Mouse (Mus musculus): ENCODE data around the gene Ddo. TPM values are rescaled to one million over a fixed set of nuclear protein-coding genes. Genes with fewer than 3 reads are reported as not detected.

Gene Ddo
- polyA plus RNA-seq, 1 experiment from 2014 or later = 0.66 TPM

- Histone ChIP-seq H3K4me2 (no peak overlapping the region), H3K9me3 (no peaks in the 10 kb centered on the region; the same call in 1 of the 2 replicates), H3K4me3 (no peak overlapping the region), H3K4me1 (peaks cover 6% of the 10 kb centered on the region; the same call in 1 of the 2 replicates), H3K27me3 (peaks cover 4% of the 10 kb centered on the region; the same call in 1 of the 2 replicates), H3K27ac (no peak overlapping the region), H3K36me3 (no peaks in the 10 kb centered on the region), H3K9ac (no peak overlapping the region)
- 41% methylated on average over 8 of the region's 8 CpGs for WGBS
- ATAC-seq (ENCODE audit: insufficient number of reproducible peaks, insufficient read depth, low FRiP score, low TSS enrichment, low read depth) = no peak
Measured at GRCm38 (mm10) chr10:40685641-40686040, 55.8 kb downstream of the Ddo start.

GRCm38 (mm10) chr10:40686976-40687375 lies 57.2 kb downstream of the Ddo start:
- Histone ChIP-seq H3K9me3 (no peaks in the 10 kb centered on the region; the same call in 1 of the 2 replicates), H3K9ac (no peak overlapping the region), H3K27me3 (peaks cover 4% of the 10 kb centered on the region; the same call in 1 of the 2 replicates), H3K4me1 (peaks cover 6% of the 10 kb centered on the region; the same call in 1 of the 2 replicates), H3K4me3 (no peak overlapping the region), H3K36me3 (no peaks in the 10 kb centered on the region), H3K4me2 (no peak overlapping the region), H3K27ac (no peak overlapping the region)
- no peak for ATAC-seq (ENCODE audit: insufficient number of reproducible peaks, insufficient read depth, low FRiP score, low TSS enrichment, low read depth)
- WGBS = 86% methylated on average over 4 of the region's 4 CpGs

- Histone ChIP-seq H3K4me3 (no peak overlapping the region), H3K4me1 (peaks cover 6% of the 10 kb centered on the region; the same call in 1 of the 2 replicates), H3K27me3 (peaks cover 4% of the 10 kb centered on the region; the same call in 1 of the 2 replicates), H3K27ac (no peak overlapping the region), H3K9ac (no peak overlapping the region), H3K36me3 (no peaks in the 10 kb centered on the region), H3K9me3 (no peaks in the 10 kb centered on the region; the same call in 1 of the 2 replicates), H3K4me2 (no peak overlapping the region)
- no peak for ATAC-seq (ENCODE audit: insufficient number of reproducible peaks, insufficient read depth, low FRiP score, low TSS enrichment, low read depth)
- 64% methylated on average over 2 of the region's 2 CpGs for WGBS
Measured at GRCm38 (mm10) chr10:40687407-40687806, 57.6 kb downstream of the Ddo start.

- H3K4me2 ChIP-seq = no peak overlapping the region
- ATAC-seq (ENCODE audit: insufficient number of reproducible peaks, insufficient read depth, low FRiP score, low TSS enrichment, low read depth) = no peak
- WGBS = 80% methylated on average over 6 of the region's 6 CpGs
Measured at GRCm38 (mm10) chr10:40688266-40688665, 58.5 kb downstream of the Ddo start.

GRCm38 (mm10) chr10:40688873-40689272 lies 59.1 kb downstream of the Ddo start:
- Histone ChIP-seq H3K27me3 (peaks cover 4% of the 10 kb centered on the region; the same call in 1 of the 2 replicates), H3K4me3 (no peak overlapping the region), H3K36me3 (no peaks in the 10 kb centered on the region), H3K9me3 (no peaks in the 10 kb centered on the region; the same call in 1 of the 2 replicates), H3K27ac (no peak overlapping the region), H3K4me1 (peaks cover 3% of the 10 kb centered on the region; the same call in 1 of the 2 replicates), H3K4me2 (no peak overlapping the region), H3K9ac (no peak overlapping the region)
- WGBS = 41% methylated on average over 1 of the region's 1 CpGs
- ATAC-seq (ENCODE audit: insufficient number of reproducible peaks, insufficient read depth, low FRiP score, low TSS enrichment, low read depth) = no peak

More at GRCm38 (mm10) chr10:40688266-40688665, 58.5 kb downstream of the Ddo start:
- H3K27me3 ChIP-seq = peaks cover 4% of the 10 kb centered on the region; the same call in 1 of the 2 replicates
- peaks cover 6% of the 10 kb centered on the region; the same call in 1 of the 2 replicates for H3K4me1 ChIP-seq
- H3K9ac ChIP-seq = no peak overlapping the region
- no peaks in the 10 kb centered on the region; the same call in 1 of the 2 replicates for H3K9me3 ChIP-seq
- H3K4me3 ChIP-seq = no peak overlapping the region
- no peaks in the 10 kb centered on the region for H3K36me3 ChIP-seq
- H3K27ac ChIP-seq = no peak overlapping the region

GRCm38 (mm10) chr10:40698652-40699051 lies 68.8 kb downstream of the Ddo start:
- WGBS = 75% methylated on average over 4 of the region's 4 CpGs
- no peak overlapping the region for H3K4me2 ChIP-seq
- H3K4me1 ChIP-seq = no peaks in the 10 kb centered on the region
- no peak overlapping the region for H3K27ac ChIP-seq
- H3K4me3 ChIP-seq = no peak overlapping the region
- peaks cover 4% of the 10 kb centered on the region; the same call in 1 of the 2 replicates for H3K9me3 ChIP-seq
- no peaks in the 10 kb centered on the region for H3K36me3 ChIP-seq
- H3K9ac ChIP-seq = no peak overlapping the region
- no peaks in the 10 kb centered on the region for H3K27me3 ChIP-seq
- no peak for ATAC-seq (ENCODE audit: insufficient number of reproducible peaks, insufficient read depth, low FRiP score, low TSS enrichment, low read depth)

GRCm38 (mm10) chr10:40711127-40711526 lies 81.3 kb downstream of the Ddo start:
- Histone ChIP-seq H3K4me2 (no peak overlapping the region), H3K27ac (no peak overlapping the region), H3K27me3 (no peaks in the 10 kb centered on the region), H3K9me3 (no peaks in the 10 kb centered on the region), H3K4me3 (no peak overlapping the region), H3K36me3 (no peaks in the 10 kb centered on the region), H3K9ac (no peak overlapping the region), H3K4me1 (peaks cover 4% of the 10 kb centered on the region; the same call in 1 of the 2 replicates)
- WGBS = 73% methylated on average over 7 of the region's 7 CpGs
- no peak for ATAC-seq (ENCODE audit: insufficient number of reproducible peaks, insufficient read depth, low FRiP score, low TSS enrichment, low read depth)

- Histone ChIP-seq H3K4me2 (no peak overlapping the region), H3K4me1 (peaks cover 9% of the 10 kb centered on the region), H3K4me3 (no peak overlapping the region), H3K9ac (no peak overlapping the region), H3K36me3 (no peaks in the 10 kb centered on the region), H3K9me3 (no peaks in the 10 kb centered on the region), H3K27ac (no peak overlapping the region), H3K27me3 (no peaks in the 10 kb centered on the region)
- WGBS = 38% methylated on average over 9 of the region's 9 CpGs
- ATAC-seq (ENCODE audit: insufficient number of reproducible peaks, insufficient read depth, low FRiP score, low TSS enrichment, low read depth) = 0 out of 2 replicates have a peak, but pooled peaks have one; percentile 32
Measured at GRCm38 (mm10) chr10:40713018-40713608, 83.3 kb downstream of the Ddo start.

- WGBS = 95% methylated on average over 9 of the region's 9 CpGs
- H3K36me3 ChIP-seq = no peaks in the 10 kb centered on the region
- H3K4me2 ChIP-seq = no peak overlapping the region
- no peak overlapping the region for H3K4me3 ChIP-seq
- ATAC-seq (ENCODE audit: insufficient number of reproducible peaks, insufficient read depth, low FRiP score, low TSS enrichment, low read depth) = no peak
- no peak overlapping the region for H3K27ac ChIP-seq
- no peaks in the 10 kb centered on the region for H3K27me3 ChIP-seq
- H3K9ac ChIP-seq = no peak overlapping the region
- H3K9me3 ChIP-seq = no peaks in the 10 kb centered on the region
- peaks cover 9% of the 10 kb centered on the region for H3K4me1 ChIP-seq
Measured at GRCm38 (mm10) chr10:40713829-40714228, 84.0 kb downstream of the Ddo start.

- Histone ChIP-seq H3K4me1 (peaks cover 17% of the 10 kb centered on the region), H3K27me3 (no peaks in the 10 kb centered on the region), H3K9ac (no peak overlapping the region), H3K36me3 (no peaks in the 10 kb centered on the region), H3K27ac (no peak overlapping the region), H3K9me3 (no peaks in the 10 kb centered on the region), H3K4me3 (no peak overlapping the region), H3K4me2 (no peak overlapping the region)
- ATAC-seq (ENCODE audit: insufficient number of reproducible peaks, insufficient read depth, low FRiP score, low TSS enrichment, low read depth) = no peak
- WGBS = 88% methylated on average over 4 of the region's 4 CpGs
Measured at GRCm38 (mm10) chr10:40715151-40715550, 85.3 kb downstream of the Ddo start.

- WGBS = 73% methylated on average over 8 of the region's 8 CpGs
- Histone ChIP-seq H3K36me3 (no peaks in the 10 kb centered on the region), H3K27ac (no peak overlapping the region), H3K9ac (no peak overlapping the region), H3K4me3 (no peak overlapping the region), H3K4me1 (peaks cover 27% of the 10 kb centered on the region), H3K27me3 (no peaks in the 10 kb centered on the region), H3K9me3 (no peaks in the 10 kb centered on the region), H3K4me2 (no peak overlapping the region)
- no peak for ATAC-seq (ENCODE audit: insufficient number of reproducible peaks, insufficient read depth, low FRiP score, low TSS enrichment, low read depth)
Measured at GRCm38 (mm10) chr10:40716296-40716695, 86.5 kb downstream of the Ddo start.

- Histone ChIP-seq H3K4me2 (no peak overlapping the region), H3K9me3 (no peaks in the 10 kb centered on the region), H3K27ac (no peak overlapping the region), H3K36me3 (no peaks in the 10 kb centered on the region), H3K27me3 (no peaks in the 10 kb centered on the region), H3K4me1 (peaks cover 29% of the 10 kb centered on the region), H3K9ac (no peak overlapping the region), H3K4me3 (no peak overlapping the region)
- 70% methylated on average over 3 of the region's 3 CpGs for WGBS
- ATAC-seq (ENCODE audit: insufficient number of reproducible peaks, insufficient read depth, low FRiP score, low TSS enrichment, low read depth) = no peak
Measured at GRCm38 (mm10) chr10:40716713-40717112, 86.9 kb downstream of the Ddo start.

Measured in embryonic facial prominence, embryonic 13.5 days (tissue).